Mouse (Mus musculus): ENCODE results near the gene Tenm4. TPM values are rescaled to one million over a fixed set of nuclear protein-coding genes. Genes with fewer than 3 reads are reported as not detected.

The Tenm4 gene
- total RNA-seq, 2 experiments from 2014 or later = 0.13 to 0.73 TPM

DNA sequence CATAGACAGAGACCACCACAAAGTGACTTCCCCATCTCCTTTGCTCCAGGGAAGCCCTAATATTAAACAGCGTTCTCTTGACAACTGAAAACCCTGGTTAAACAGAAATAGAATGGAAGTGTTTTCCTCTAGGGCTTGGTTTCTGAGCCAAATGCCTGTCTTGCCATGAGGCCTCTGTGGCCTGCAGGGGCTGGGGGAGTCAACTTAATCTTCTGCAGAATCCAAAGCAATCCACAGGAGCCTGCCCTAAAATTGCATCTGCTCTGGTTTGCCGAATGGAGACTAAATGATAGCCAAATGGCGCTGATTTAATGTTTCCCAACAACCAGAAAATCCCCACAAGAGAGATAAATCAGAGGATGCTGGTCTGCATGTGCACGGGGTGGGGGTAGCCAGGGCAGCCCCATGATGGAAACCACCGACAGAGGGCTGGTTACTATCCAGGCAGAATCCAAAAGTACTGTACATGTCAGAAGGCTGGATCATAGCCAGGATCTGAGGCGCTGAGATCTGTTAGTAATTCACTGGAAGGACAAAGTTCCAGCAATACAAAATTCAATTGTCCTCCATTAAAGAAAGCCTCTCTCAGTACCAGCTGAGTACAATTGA lies 663.7 kb downstream of the Tenm4 start:
- Histone ChIP-seq H3K27ac (no peak overlapping the region), H3K4me3 (no peak overlapping the region)
- intact Hi-C loops (cut with DNase I) = no loop called here
- TF ChIP-seq CTCF (IDR thresholded peaks at IDR 0.05) = no peak
- peak; percentile 44 for DNase-seq

DNA sequence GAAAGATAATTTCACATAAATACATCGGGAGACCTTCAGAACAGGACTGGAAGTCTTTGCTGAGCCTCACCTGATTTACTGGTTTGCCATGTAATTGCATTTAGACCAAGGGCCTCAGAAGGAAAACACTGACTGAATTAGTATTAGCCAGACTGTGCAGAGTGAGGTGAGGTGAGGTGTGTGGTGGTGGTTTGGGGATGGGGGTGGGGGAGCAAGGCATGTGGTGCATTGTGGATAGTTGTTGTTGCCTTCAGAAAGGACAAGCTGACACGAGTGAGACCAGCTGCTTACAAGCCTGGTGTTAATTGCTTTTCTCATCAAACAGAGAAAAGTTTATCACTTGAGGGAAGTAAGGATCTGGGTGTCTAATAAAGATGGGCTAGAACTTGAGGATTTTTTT lies 664.3 kb downstream of the Tenm4 start:
- intact Hi-C loops (cut with DNase I) = no loop called here
- no peak for TF ChIP-seq CTCF (IDR thresholded peaks at IDR 0.05)
- Histone ChIP-seq H3K27ac (no peak overlapping the region), H3K4me3 (no peak overlapping the region)
- no peak for DNase-seq

DNA sequence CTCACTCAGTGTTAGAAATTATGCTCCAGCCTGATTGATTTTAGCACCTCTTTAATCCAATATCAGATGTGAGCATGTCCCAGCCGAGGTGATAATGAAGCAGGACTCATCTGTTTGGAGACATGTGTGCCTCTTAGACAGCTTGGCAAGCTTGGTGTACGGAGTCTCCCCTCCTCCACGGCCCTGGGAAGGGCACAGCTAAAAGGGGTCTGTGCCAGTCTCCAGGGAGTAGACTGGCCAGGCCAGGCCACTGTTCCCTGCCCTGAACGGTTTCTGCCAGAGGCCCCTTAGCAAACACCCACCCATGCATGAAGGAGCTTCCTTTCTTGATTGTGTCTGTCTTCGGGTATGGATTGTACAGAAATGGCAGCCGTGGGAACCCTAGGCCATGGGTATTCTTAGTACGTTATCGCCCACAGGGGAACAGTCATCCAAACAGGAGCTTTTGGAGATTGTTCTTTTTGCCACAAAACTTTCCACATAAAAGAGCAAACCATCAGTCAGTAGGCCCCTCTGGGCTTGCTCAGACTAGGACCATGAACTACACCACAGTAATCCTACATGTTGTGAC lies 667.3 kb downstream of the Tenm4 start:
- no peak for TF ChIP-seq CTCF (IDR thresholded peaks at IDR 0.05)
- Histone ChIP-seq H3K27ac (no peak overlapping the region), H3K4me3 (no peak overlapping the region)
- intact Hi-C loops (cut with DNase I) = no loop called here
- DNase-seq = no peak

DNA sequence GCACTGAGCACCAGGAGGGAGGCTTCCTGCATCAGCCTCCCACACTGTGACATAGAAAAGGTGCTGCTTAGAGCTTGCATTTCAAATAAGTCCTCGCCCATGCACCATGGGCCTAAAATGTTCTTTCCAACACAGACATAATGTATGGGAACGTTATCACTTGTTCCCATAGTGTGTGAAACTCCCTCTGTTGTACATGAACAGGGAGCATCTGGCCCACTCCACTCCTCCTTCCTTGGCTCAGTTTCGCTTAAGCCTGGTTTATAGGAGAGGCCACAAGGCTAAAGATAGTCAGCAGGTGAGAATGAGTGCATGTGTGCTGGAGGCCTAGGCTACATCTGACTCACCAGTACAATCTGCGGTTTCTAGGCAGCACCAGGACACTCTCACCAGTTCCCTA lies 667.9 kb downstream of the Tenm4 start:
- intact Hi-C loops (cut with DNase I) = no loop called here
- Histone ChIP-seq H3K4me3 (no peak overlapping the region), H3K27ac (no peak overlapping the region)
- no peak for DNase-seq
- no peak for TF ChIP-seq CTCF (IDR thresholded peaks at IDR 0.05)

DNA sequence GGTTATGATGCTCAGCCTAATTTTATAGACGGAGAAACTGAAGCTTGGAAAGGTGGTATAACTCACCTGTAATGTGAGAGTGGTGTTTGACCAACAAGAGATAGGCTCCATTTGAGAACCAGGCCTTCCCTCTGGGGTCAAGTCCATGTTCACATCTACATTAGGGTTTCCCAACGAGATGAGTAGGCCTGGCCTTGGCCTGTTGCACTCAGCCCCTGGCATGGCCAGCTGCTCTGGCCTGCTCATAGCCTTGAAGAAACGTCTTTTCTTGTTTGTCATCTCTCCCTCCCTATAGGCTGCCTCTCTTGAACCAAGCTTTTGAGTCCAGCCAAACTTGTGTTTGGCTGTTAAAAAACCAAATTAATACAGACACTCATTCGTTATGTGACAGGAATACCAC lies 668.5 kb downstream of the Tenm4 start:
- no peak for TF ChIP-seq CTCF (IDR thresholded peaks at IDR 0.05)
- intact Hi-C loops (cut with DNase I) = no loop called here

DNA sequence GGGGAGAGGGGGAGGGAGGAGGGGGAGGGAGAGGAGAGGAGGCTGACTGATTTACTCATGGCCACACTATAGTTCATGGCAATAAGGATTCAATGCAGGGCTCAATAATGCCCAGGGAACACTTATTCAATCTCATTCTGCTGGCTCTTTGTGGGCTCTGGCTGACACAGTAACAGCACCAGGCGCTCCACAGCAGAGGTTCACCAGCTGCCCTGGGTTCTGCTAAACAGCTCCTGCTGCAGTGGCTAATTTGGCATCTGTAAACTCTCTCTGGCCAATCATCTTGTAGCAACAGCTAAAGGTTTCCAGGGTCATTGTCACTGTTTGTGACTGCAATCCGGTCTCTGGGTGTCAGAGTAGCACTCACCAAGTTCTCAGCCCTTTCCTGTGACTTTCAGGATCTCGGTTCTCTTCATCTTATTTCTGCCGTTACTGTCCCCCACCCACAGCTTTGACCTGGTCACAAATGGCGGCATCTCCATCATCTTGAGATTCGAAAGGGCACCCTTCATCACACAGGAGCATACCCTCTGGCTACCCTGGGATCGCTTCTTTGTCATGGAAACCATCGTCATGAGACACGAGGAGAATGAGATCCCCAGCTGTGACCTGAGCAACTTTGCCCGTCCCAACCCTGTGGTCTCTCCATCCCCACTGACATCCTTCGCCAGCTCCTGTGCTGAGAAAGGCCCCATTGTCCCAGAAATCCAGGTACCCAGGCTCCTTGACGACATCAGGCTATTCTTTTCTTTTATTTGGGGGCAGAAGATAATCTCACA lies 671.6 kb downstream of the Tenm4 start:
- Histone ChIP-seq H3K27ac (no peak overlapping the region), H3K4me3 (no peak overlapping the region)
- DNase-seq = no peak
- intact Hi-C loops (cut with DNase I) = no loop called here
- no peak for TF ChIP-seq CTCF (IDR thresholded peaks at IDR 0.05)

More for the DNA sequence above, 668.5 kb downstream of the Tenm4 start:
- Histone ChIP-seq H3K27ac (no peak overlapping the region), H3K4me3 (no peak overlapping the region)
- DNase-seq = no peak

DNA sequence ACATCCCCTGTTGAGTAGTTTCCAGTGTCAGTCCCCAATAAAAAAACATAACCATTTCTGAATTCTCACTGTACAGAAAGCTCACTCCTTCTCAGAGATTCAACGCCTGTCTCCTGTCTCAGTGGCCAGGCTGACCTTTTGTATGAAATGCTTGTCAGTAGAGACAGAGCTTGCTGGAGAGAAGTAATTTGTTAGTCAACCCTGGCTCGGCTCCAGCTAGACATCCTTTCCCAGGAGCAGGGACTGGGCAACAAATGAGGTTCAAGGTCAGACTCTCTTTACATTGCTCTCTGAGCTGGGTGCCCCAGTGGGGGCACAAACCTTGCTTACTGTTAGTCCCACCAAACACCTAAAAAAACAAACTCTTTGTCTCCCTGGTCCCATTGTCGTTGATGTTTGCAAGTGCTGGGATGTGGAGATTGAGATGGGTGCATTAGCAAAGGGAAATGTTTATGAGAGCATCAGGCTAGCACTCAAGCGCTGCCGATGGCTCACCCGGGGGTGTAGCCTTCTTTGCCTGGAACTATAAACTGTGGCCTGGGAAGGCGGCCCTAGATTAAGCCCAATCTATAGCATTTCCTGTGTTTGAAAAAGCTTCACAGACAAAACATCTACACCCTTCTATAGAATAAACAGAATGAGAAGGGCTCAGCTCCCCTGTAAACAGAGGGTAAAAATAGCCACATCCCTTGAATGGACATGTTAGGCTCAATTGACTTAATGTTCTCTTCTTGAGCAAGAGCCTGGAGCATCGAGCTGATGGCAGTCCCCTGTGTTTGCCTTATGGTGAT lies 673.3 kb downstream of the Tenm4 start:
- TF ChIP-seq CTCF (IDR thresholded peaks at IDR 0.05) = no peak
- Histone ChIP-seq H3K27ac (no peak overlapping the region), H3K4me3 (no peak overlapping the region)
- intact Hi-C loops (cut with DNase I) = no loop called here
- no peak for DNase-seq

DNA sequence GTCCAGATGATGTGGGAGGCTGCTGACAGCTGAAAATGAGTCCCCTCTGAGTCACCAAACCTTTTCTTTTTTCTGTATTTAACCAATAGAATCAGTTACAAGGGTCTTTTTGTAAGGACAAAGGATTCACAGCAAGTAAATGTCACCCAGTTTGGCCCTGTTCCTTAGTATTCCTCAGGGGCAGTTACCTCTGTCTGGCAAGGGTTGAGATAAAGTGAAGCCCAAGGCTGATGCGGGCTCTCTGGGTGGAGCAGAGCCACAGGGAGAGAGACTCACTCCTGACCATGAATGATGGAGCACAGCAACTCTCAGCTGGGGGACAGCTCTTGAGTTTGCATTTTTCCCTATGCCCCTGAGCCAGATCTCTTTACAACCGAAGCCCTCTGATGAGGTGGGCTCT lies 681.7 kb downstream of the Tenm4 start:
- no peak overlapping the region for H3K27ac ChIP-seq
- DNase-seq = no peak
- H3K4me3 ChIP-seq = no peak overlapping the region
- TF ChIP-seq CTCF (IDR thresholded peaks at IDR 0.05) = no peak
- intact Hi-C loops (cut with DNase I) = no loop called here

DNA sequence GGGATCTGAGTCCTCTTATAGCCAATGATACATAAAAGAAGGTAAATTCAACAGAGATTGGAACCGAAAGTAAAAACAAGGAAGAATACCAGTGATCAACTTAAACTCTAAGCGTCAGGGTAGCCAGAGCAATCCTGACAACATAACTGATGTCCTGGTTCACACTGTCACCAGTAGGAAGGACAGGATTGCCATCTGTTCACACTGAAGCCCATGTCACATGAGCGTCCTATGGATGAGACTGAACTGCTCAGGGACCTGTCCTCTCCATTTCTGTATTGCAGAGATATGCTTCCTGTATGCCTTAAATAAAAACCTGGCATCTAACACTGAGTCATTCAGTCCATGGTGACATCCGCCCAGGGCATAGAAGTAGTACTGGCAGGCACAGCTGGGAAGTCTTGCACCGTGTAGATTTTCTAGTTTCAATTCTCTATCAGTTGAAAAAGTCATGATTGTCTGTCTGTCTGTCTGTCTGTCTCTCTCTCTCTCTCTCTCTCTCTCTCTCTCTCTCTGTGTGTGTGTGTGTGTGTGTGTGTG lies 684.9 kb downstream of the Tenm4 start:
- no peak overlapping the region for H3K27ac ChIP-seq
- H3K4me3 ChIP-seq = no peak overlapping the region
- no peak for TF ChIP-seq CTCF (IDR thresholded peaks at IDR 0.05)
- intact Hi-C loops (cut with DNase I) = no loop called here
- no peak for DNase-seq

DNA sequence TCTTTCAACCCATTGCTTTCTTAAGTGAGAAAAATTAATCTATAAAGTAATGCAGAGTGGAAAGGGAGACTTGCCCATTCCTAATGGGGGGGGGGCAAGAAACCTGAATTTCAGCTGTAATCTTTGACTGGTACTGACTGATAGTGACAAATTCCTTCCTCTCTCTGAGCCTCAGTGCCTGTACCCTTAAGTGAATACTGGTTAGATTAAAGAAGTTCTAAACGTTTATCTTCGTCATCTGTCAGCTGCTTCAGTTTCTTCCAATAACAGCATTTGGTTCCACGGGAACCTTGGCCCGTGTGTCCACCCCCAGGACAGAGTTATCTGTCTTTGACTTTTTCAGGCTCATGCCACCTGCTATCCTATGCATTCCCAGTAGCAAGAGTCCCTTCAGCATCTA lies 685.5 kb downstream of the Tenm4 start:
- no peak for DNase-seq
- H3K27ac ChIP-seq = no peak overlapping the region
- intact Hi-C loops (cut with DNase I) = no loop called here
- no peak overlapping the region for H3K4me3 ChIP-seq
- TF ChIP-seq CTCF (IDR thresholded peaks at IDR 0.05) = no peak

DNA sequence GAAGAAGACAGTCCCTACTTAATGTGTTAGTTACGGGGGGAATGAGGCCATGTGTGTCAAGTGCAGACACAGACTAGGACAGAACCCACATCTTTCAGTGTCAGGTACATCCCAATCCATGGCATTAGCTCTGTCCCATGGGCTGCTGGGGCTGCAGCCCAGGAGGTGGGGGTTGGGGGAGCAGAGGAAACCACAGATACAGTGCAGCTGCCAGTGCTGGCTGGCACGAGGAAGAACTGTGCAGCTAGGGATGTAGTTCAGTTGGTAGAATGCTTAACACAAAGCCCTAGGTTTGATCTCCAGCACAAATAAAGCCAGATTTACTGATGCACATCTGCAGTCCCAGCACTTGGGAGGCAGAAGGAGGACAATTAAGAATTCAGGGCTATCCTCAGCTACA lies 688.0 kb downstream of the Tenm4 start:
- no peak for DNase-seq
- intact Hi-C loops (cut with DNase I) = no loop called here
- no peak overlapping the region for H3K27ac ChIP-seq
- H3K4me3 ChIP-seq = no peak overlapping the region
- no peak for TF ChIP-seq CTCF (IDR thresholded peaks at IDR 0.05)

DNA sequence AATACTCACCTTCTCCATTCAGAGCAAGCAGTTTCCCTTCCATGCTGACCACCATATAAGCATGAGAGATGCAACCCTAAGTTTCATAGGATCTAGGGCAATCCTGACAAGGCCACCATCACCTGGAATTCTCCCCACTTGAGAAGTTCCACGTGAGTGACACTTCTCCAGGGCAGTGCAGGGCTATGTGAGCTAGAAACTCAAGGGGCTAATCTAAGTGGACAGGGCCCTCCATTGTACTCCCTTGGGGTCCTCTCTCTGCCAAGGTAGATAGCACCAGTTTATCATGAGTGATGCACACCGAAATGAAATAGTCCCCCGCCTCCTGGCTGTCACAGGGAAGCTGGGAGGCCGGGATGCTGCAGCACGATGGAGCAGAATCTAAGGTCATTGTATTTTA lies 688.6 kb downstream of the Tenm4 start:
- Histone ChIP-seq H3K4me3 (no peak overlapping the region), H3K27ac (no peak overlapping the region)
- intact Hi-C loops (cut with DNase I) = no loop called here
- TF ChIP-seq CTCF (IDR thresholded peaks at IDR 0.05) = no peak
- DNase-seq = no peak

DNA sequence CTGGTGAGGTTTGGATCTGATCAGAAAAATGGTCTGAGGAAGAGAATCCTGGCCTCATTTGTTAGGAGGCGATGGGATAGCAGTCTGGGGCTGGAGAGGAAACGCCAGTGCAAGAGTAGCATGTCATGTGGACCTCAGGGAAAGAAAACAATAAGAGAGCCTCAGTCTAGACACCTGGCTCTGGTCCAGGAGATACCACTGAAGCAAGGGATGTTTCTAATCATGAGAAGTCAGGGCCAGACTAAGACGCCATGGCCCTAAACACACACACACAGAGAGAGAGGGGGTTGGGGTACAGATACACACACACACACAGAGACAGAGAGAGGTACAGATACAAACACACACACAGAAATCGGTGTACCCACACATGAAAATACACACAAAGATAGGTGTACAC lies 689.6 kb downstream of the Tenm4 start:
- TF ChIP-seq CTCF (IDR thresholded peaks at IDR 0.05) = no peak

More for the DNA sequence above, 689.6 kb downstream of the Tenm4 start:
- intact Hi-C loops (cut with DNase I) = no loop called here
- H3K4me3 ChIP-seq = no peak overlapping the region
- no peak for DNase-seq
- H3K27ac ChIP-seq = no peak overlapping the region
